Mouse (Mus musculus) Patski (cell line): ENCODE data around the gene Olfr547. TPM values are rescaled to one million over a fixed set of nuclear protein-coding genes. Genes with fewer than 3 reads are reported as not detected.

Experiments used
- ATAC-seq: fragments of 100-300 bp; one replicate; pipeline ENCODE4 v1.8.0; 2021
- CTCF ChIA-PET: fragments of 350-600 bp; sonication (Branson Sonifier 250); formaldehyde crosslinking; loops from one replicate; lab custom pipeline; 2022; ENCODE audit warnings: inconsistent platforms; lab: Charles Lee
- POLR2A ChIA-PET: fragments of 350-600 bp; sonication (Branson Sonifier 250); formaldehyde crosslinking; loops from one replicate; lab custom pipeline; 2022; ENCODE audit warnings: antibody characterized with exemption, inconsistent platforms; lab: Charles Lee
- DNase-seq: peaks from one replicate; pipeline ENCODE4 v3.0.0-alpha.2; 2011; ENCODE audit warnings: low read depth, low spot score
- H3K27me3 ChIP-seq: fragments of 371-371 bp; one replicate; pipeline ENCODE4 v1.5.1; 2021
- CTCF ChIP-seq: fragments of 100-300 bp; IDR thresholded peaks from one replicate; pipeline ENCODE4 v1.5.1; 2021
- in situ Hi-C: fragments of 300-500 bp; cut with MboI; formaldehyde crosslinking; loops from 3 replicates; pipeline ENCODE4 v1.11.1; 2018; ENCODE audit warnings: low pct_unique_long_range_greater_than_20kb, mixed read lengths
- polyA plus RNA-seq: library from polyadenylated mRNA; unstranded; gene quantifications from one replicate; pipeline ENCODE4 v1.2.3, GENCODE M21; 2021

Olfr547 gene
- polyA plus RNA-seq, 1 experiment from 2014 or later = not detected

GRCm38 (mm10) chr7:102511927-102512326 is 22.6 kb upstream of the Olfr547 start:
- ATAC-seq (no peak), DNase-seq (no peak)
- no peaks in the 10 kb centered on the region for H3K27me3 ChIP-seq
- POLR2A ChIA-PET = no interaction called here
- in situ Hi-C loops = no loop called here
- TF ChIP-seq CTCF = no peak
- CTCF ChIA-PET = interaction anchor here (1.7 to 1.8 kb wide), 2 partner anchors 12 to 125 kb away, joined by 3 to 17 read pairs; partner anchors contain the start of genes Olfr545 and Olfr554

DNA sequence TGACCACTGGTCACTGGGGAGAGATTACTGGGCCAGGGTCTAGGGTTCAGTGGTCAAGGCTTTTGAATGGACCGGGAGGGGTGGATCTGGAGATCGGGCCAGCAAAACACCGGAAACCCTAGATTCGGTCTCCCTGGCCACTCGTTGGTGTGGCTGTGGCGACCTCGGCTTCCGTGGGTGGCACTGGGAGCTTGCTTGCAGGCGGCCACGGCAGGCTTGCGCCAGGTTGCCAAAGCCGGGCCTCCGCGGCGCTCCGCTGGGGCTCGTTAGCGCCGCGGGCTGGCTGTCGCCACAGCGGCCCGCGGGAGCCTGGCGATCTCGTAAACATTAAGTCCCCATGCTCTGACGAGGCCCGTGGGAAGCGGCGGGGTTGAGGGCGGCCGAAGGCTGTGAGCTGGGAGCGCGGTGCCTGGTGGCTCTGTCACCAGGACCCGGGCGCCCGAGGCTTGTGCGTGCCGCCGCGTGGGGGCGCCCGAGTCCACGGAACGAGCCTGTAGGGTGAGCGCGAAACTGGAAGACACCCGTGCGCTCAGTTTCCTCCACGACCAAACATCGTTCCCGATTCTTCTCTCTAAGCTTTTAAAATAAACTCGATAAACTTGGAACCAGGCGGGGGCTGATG is 21.6 kb upstream of the Olfr547 start:
- DNase-seq = no peak
- H3K27me3 ChIP-seq = no peaks in the 10 kb centered on the region
- ATAC-seq = peak; percentile 96
- TF ChIP-seq CTCF = peak; percentile 100
- ChIA-PET CTCF (interaction anchor here (0.8 to 1.8 kb wide), 6 partner anchors 9 to 229 kb away, joined by 3 to 17 read pairs (median 4); partner anchors contain the start of gene Olfr554), POLR2A (no interaction called here)
- in situ Hi-C loops = no loop called here

DNA sequence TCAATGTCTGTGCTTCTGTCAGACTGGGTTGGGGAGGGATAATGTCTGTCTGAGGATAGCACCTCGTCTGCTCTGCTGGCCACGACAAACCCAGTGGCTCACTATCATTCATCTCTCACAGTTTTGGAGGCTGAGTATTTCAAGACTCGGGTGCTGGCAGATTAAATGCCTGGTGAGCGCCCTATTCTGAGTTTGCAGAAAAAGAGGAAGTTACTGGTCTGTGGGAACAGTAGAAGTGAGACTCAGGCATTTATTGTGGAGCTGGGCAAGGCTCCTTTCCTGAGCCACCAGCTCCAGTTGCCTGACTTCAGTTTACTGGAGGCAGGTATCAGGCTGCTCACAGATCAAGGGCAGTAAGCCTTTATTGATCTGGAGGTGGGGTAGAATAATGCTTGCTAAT is 20.4 kb upstream of the Olfr547 start:
- TF ChIP-seq CTCF = no peak
- CTCF ChIA-PET = interaction anchor here (1.2 to 1.6 kb wide), 2 partner anchors 10 to 228 kb away, joined by 3 to 4 read pairs; no protein-coding TSS in a partner anchor
- in situ Hi-C loops = no loop called here
- DNase-seq (no peak), ATAC-seq (no peak)
- H3K27me3 ChIP-seq = no peaks in the 10 kb centered on the region
- POLR2A ChIA-PET = no interaction called here

DNA sequence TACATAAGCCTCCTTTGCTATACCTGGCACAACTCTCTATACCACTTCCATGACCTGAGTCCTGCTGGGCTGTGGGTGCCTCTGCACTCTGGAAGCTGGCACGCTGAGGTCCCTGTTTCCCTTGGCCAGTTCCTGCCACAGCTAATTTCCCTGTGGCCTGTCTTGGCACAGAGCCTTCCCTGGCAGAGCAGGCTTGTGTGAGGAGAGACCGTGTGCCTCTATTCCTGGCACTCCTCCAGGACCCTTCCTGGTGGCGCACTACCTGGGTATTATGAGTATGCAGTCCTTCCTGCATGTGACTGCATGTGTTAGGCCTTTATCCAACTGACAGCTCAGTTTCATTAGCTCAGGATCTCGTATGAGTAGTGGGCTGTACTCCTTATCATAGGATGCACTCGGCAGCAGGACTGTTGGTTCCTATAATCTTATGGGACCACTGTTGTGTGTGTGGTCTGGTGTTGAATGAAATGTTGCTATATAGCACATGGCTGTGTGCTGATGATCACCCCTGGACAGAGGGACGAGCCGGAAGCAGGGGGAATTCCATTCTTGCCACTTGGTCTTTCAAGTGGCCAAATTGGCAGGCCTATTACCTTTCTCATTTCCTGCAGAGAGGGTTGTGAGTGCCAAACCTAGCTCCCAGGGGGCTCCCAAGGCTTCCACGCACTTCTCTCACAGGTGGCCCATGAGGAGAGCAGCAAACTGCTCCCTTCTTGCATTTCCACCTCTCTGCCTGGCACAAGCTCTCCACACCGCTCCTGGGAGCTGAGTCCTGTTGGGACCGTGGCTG is 18.1 kb upstream of the Olfr547 start:
- TF ChIP-seq CTCF = no peak
- H3K27me3 ChIP-seq = no peaks in the 10 kb centered on the region
- in situ Hi-C loops = no loop called here
- DNase-seq = no peak
- ChIA-PET POLR2A (no interaction called here), CTCF (interaction anchor here (0.9 kb wide), 1 partner anchor 121 kb away, joined by 3 read pairs; no protein-coding TSS in a partner anchor)
- ATAC-seq = no peak

- H3K27me3 ChIP-seq = no peaks in the 10 kb centered on the region
- in situ Hi-C loops = no loop called here
- ATAC-seq (no peak), DNase-seq (no peak)
- CTCF ChIA-PET = no interaction called here
- POLR2A ChIA-PET = no interaction called here
- TF ChIP-seq CTCF = no peak
Measured at GRCm38 (mm10) chr7:102517051-102517335, 17.6 kb upstream of the Olfr547 start.

GRCm38 (mm10) chr7:102529052-102529451 is 5.5 kb upstream of the Olfr547 start:
- in situ Hi-C loops = no loop called here
- peaks cover 14% of the 10 kb centered on the region for H3K27me3 ChIP-seq
- no peak for DNase-seq

GRCm38 (mm10) chr7:102540596-102540995 is 6.0 kb downstream of the Olfr547 start, which contains the start of gene Olfr548-ps1:
Gene Olfr548-ps1 (plus strand): TSS chr7:102540896.
- ATAC-seq (no peak), DNase-seq (no peak)
- POLR2A ChIA-PET = no interaction called here
- CTCF ChIA-PET = no interaction called here
- H3K27me3 ChIP-seq = peaks cover 28% of the 10 kb centered on the region
- no peak for TF ChIP-seq CTCF
- in situ Hi-C loops = no loop called here

More at GRCm38 (mm10) chr7:102529052-102529451, 5.5 kb upstream of the Olfr547 start:
- CTCF ChIA-PET = no interaction called here
- no peak for TF ChIP-seq CTCF
- no peak for ATAC-seq
- POLR2A ChIA-PET = no interaction called here

- H3K27me3 ChIP-seq = peaks cover 27% of the 10 kb centered on the region
- ChIA-PET CTCF (no interaction called here), POLR2A (no interaction called here)
- no peak for DNase-seq
- in situ Hi-C loops = no loop called here
- no peak for TF ChIP-seq CTCF
- ATAC-seq = no peak
Measured at GRCm38 (mm10) chr7:102541251-102541650, 6.7 kb downstream of the Olfr547 start.

DNA sequence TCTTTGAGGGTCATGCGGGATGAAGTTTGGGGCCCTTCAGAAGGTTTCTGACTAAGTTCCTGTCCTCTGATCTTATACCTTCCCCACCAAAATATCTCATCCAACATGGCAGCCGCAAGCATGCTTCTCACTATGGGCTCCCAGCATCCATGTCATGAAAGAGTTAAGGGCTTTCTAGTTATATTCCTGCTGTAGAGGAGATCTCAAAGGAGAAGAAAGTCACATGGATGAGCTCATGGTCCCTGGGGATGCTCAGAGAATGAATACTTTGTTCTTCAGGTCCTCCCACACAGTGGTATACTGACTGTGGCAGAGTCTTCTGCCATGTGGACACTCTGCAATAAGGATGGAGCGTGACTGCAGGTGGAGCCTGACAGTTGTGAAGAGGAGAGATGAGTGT is 15.0 kb downstream of the Olfr547 start, which contains the start of gene Olfr549:
Gene Olfr549 (plus strand): TSS at position 301 of the 400 bp plus-strand sequence.
- no peak for DNase-seq

DNA sequence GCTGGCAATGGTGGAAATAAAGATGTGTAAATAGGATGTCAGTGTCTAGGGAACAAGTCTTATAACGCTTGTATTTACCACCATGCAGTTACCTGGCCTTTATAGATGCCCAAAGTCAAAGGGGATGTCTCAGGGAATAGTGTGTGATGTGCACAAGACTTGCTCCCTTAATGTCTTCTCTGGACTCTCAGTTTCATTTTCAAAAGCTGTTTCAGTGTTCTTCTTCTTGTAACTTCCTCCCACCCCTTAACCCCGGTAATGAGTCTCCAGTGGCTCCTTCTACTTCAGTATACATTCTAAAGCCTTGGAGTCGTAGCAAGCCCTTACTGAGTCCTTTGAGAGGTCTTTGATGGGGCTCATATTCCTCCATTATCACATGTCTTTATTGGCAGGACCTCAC is 18.7 kb downstream of the Olfr547 start:
- in situ Hi-C loops = no loop called here
- no peaks in the 10 kb centered on the region for H3K27me3 ChIP-seq
- ChIA-PET POLR2A (no interaction called here), CTCF (no interaction called here)
- ATAC-seq (no peak), DNase-seq (no peak)
- TF ChIP-seq CTCF = no peak

More for the DNA sequence above, 15.0 kb downstream of the Olfr547 start, which contains the start of gene Olfr549:
- in situ Hi-C loops = no loop called here
- no peak for ATAC-seq
- no peak for TF ChIP-seq CTCF
- ChIA-PET POLR2A (no interaction called here), CTCF (no interaction called here)
- H3K27me3 ChIP-seq = peaks cover 13% of the 10 kb centered on the region
